Mouse (Mus musculus) cerebellum, adult 9-11 months (tissue): Measurements from ENCODE around the gene Pzp.

ENCODE experiments used
- DNase-seq: peaks from one replicate; pipeline ENCODE4 v3.0.0; 2022

The Pzp gene

GRCm38 (mm10) chr6:128435474-128435873 is 91.0 kb downstream of the Pzp start:
- peak; percentile 86 for DNase-seq
